Mouse (Mus musculus) spleen, adult 2 months (tissue): Measurements from ENCODE around the gene Map7.

ENCODE experiments used
- CTCF ChIP-seq: fragments of 200-500 bp; IDR thresholded peaks from 2 replicates; pipeline ENCODE4 v1.5.1; 2011; ENCODE audit warnings: mild to moderate bottlenecking, inconsistent platforms; ENCODE audit not compliant: insufficient read depth, insufficient read length, insufficient replicate concordance; ENCODE audit errors: extremely low read depth
- POLR2A ChIP-seq: fragments of 200-500 bp; IDR thresholded peaks from 2 replicates; pipeline ENCODE4 v1.6.1; 2011; ENCODE audit warnings: low read depth, low read length, inconsistent platforms

GRCm38 (mm10) chr10:20148130-20148772, at the start of gene Map7:
- TF ChIP-seq CTCF (no peak), POLR2A (no peak)
